Mouse (Mus musculus): ENCODE data around the gene Tcirg1. TPM values are rescaled to one million over a fixed set of nuclear protein-coding genes. Genes with fewer than 3 reads are reported as not detected.

Gene Tcirg1
- polyA plus RNA-seq, 1 experiment = 69.2 TPM

DNA sequence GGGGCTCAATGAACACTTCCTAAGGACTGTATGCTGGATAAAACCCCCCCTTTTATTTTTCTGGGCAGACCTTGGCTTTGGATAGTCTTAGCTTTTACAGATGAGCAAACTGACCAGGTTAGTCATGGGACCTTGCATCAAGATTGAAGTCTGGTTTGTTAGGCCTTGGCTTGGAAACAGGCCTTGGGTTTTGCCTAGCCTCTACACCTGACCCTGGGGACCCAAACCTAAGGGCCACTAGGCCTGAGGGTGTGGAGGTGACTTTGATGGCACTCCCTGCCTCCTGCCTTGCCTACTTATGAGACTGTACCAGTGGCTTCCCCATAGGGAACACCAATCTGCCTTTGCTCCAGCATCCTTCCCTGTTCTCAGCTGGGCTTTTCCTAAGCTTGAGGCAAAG is 13.0 kb upstream of the Tcirg1 start:
- DNase-seq = no peak
- no peaks in the 10 kb centered on the region for H3K27me3 ChIP-seq (replicated peaks; ENCODE audit: control insufficient read depth, insufficient read depth, low read length)
- H3K4me3 ChIP-seq (ENCODE audit: insufficient read depth, low read depth, low read length) = no peak overlapping the region
- H3K4me1 ChIP-seq (ENCODE audit: control insufficient read depth, insufficient read depth, low read length) = no peaks in the 10 kb centered on the region
- TF ChIP-seq POLR2A (IDR thresholded peaks at IDR 0.05; ENCODE audit: low read depth, low read length) = no peak
- no peak for TF ChIP-seq CTCF (conservative IDR thresholded peaks at IDR 0.05; ENCODE audit: insufficient read depth, insufficient read length, low read depth, low read length)
- H3K36me3 ChIP-seq (ENCODE audit: control insufficient read depth, insufficient read depth, low read length) = no peaks in the 10 kb centered on the region
- H3K27ac ChIP-seq (ENCODE audit: insufficient read depth, low read depth, low read length) = no peak overlapping the region

DNA sequence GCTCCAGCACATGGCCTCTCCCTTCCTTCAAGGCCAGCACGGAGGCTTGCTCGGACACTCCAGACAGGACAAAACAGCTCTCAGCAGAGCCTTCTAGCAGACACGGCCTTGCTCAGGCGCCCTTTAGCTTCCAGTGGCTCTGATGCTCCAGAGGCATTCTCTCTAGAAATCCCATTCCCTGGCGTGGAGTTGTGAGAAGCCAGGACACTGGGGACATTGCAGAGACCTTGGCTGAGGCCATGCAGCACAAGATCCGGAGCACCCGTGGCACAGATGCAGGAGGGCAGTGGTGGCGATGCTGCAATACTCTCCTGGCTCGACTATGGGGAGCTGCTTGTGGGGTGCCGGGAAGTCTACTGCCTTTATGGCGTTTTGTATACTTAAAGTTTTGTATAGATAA is 9.8 kb upstream of the Tcirg1 start:
- no peaks in the 10 kb centered on the region for H3K27me3 ChIP-seq (replicated peaks; ENCODE audit: control insufficient read depth, insufficient read depth, low read length)
- H3K4me1 ChIP-seq (ENCODE audit: control insufficient read depth, insufficient read depth, low read length) = peaks cover 5% of the 10 kb centered on the region; the same call in 1 of the 2 replicates
- no peak for DNase-seq
- H3K36me3 ChIP-seq (ENCODE audit: control insufficient read depth, insufficient read depth, low read length) = no peaks in the 10 kb centered on the region
- TF ChIP-seq CTCF (conservative IDR thresholded peaks at IDR 0.05; ENCODE audit: insufficient read depth, insufficient read length, low read depth, low read length) = no peak
- TF ChIP-seq POLR2A (IDR thresholded peaks at IDR 0.05; ENCODE audit: low read depth, low read length) = no peak
- H3K4me3 ChIP-seq (ENCODE audit: insufficient read depth, low read depth, low read length) = no peak overlapping the region
- no peak overlapping the region for H3K27ac ChIP-seq (ENCODE audit: insufficient read depth, low read depth, low read length)
- 76% methylated on average over 11 of the region's 11 CpGs for WGBS

DNA sequence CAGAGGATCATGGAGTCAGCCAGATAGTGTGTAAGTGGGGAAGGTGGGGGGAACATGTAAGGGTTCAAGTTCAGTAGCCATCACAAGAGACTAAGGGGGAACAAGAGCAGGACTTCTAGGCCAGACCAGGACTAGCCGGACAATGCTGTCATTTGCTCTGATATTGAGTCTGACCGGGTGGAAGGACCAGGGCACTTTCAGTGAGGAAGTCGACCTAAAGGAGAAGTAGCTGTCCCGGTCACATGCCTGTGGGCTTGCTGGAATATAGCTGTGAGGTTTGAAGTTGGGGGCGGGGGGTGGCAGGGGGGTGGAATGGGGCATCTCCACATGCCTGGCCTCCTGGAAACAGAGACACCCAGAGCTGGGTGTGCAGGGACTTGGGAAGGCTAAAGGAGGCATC is 7.6 kb upstream of the Tcirg1 start:
- peaks cover 5% of the 10 kb centered on the region; the same call in 1 of the 2 replicates for H3K4me1 ChIP-seq (ENCODE audit: control insufficient read depth, insufficient read depth, low read length)
- no peak for TF ChIP-seq CTCF (conservative IDR thresholded peaks at IDR 0.05; ENCODE audit: insufficient read depth, insufficient read length, low read depth, low read length)
- TF ChIP-seq POLR2A (IDR thresholded peaks at IDR 0.05; ENCODE audit: low read depth, low read length) = no peak
- H3K36me3 ChIP-seq (ENCODE audit: control insufficient read depth, insufficient read depth, low read length) = no peaks in the 10 kb centered on the region
- WGBS = 92% methylated on average over 5 of the region's 5 CpGs
- no peaks in the 10 kb centered on the region for H3K27me3 ChIP-seq (replicated peaks; ENCODE audit: control insufficient read depth, insufficient read depth, low read length)
- H3K27ac ChIP-seq (ENCODE audit: insufficient read depth, low read depth, low read length) = no peak overlapping the region
- no peak overlapping the region for H3K4me3 ChIP-seq (ENCODE audit: insufficient read depth, low read depth, low read length)
- no peak for DNase-seq

DNA sequence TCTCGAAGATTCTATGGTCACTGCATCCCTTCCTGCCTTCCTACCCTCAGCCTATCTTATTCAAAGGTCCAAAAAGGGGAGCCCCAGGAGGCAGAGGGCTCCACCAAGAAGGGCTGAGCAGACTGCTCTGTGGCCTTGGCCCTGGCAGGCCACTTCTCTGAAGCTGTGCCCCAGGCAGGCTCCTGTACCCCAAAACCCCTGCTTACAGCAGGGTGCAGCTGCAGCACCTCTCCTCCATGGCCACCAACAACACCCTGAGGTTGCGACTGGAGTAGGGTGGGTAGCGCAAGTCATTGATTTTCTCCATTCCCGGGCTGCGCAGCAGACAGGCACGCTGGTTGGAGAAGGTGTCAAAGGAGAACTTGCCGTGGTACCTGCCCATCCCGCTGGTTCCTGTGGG is 6.8 kb upstream of the Tcirg1 start:
- DNase-seq = no peak
- Histone ChIP-seq H3K4me1 (ENCODE audit: control insufficient read depth, insufficient read depth, low read length) (peaks cover 5% of the 10 kb centered on the region; the same call in 1 of the 2 replicates), H3K4me3 (ENCODE audit: insufficient read depth, low read depth, low read length) (peak overlapping the region; percentile 61), H3K27me3 (replicated peaks; ENCODE audit: control insufficient read depth, insufficient read depth, low read length) (no peaks in the 10 kb centered on the region), H3K27ac (ENCODE audit: insufficient read depth, low read depth, low read length) (no peak overlapping the region), H3K36me3 (ENCODE audit: control insufficient read depth, insufficient read depth, low read length) (no peaks in the 10 kb centered on the region; the same call in 1 of the 2 replicates)
- 84% methylated on average over 8 of the region's 8 CpGs for WGBS
- TF ChIP-seq CTCF (conservative IDR thresholded peaks at IDR 0.05; ENCODE audit: insufficient read depth, insufficient read length, low read depth, low read length) (no peak), POLR2A (IDR thresholded peaks at IDR 0.05; ENCODE audit: low read depth, low read length) (no peak)

DNA sequence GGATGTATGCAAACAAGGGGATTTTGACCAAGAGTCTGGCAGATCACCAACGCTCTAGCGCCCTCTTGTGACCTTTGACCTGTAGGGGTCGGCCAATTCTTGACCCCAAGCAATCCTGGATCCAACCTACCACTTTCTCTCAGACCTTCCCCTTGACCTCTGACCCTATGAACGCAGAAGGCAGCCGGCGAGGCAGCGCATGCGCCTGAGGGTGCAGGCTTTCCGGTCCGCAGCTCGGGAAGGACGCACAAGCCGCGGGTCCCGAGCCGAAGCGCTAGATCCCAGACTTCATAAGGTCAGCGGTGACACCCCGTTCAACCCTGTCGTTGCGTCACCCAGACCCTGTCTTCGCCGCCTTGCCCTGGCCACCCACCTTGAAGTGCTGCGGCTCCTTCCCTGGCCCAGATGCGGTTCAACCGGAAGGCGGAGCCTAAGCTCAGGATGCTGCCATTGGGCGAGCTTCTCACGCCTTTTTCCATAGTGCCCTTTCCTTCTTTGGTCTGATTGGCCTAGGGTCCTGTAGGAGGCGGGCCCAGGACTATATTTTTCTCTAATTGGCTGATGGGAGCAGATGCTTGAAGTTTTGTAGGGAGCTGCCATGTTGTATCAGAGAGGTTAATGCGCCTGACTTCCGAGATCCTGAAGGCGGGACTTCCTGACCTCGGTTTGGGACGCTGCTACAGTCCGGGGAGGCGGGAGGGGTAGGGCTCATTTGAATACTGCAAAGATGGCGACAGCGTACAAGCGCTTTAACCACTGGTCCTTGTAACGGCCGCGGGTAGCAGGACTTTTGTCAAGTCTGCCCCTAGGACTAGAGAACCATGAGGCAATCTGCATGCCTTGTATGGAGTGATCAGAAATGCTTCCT is 5.6 kb upstream of the Tcirg1 start, which contains the start of gene Ndufs8:
Gene Ndufs8, minus strand, starts transcription at position 438 of the 868 bp plus-strand sequence.
- Histone ChIP-seq H3K4me3 (ENCODE audit: insufficient read depth, low read depth, low read length) (peak within 1 kb of the TSS; percentile 86), H3K4me1 (ENCODE audit: control insufficient read depth, insufficient read depth, low read length) (peaks cover 12% of the 10 kb centered on the region), H3K27ac (ENCODE audit: insufficient read depth, low read depth, low read length) (peak within 1 kb of the TSS; percentile 98), H3K36me3 (ENCODE audit: control insufficient read depth, insufficient read depth, low read length) (no peaks in the 10 kb centered on the region; the same call in 1 of the 2 replicates), H3K27me3 (replicated peaks; ENCODE audit: control insufficient read depth, insufficient read depth, low read length) (no peaks in the 10 kb centered on the region)
- WGBS = under 1% methylated on average over 43 of the region's 43 CpGs
- TF ChIP-seq CTCF (conservative IDR thresholded peaks at IDR 0.05; ENCODE audit: insufficient read depth, insufficient read length, low read depth, low read length) (0 out of 2 replicates have a peak, but pooled peaks have one; percentile 9), POLR2A (IDR thresholded peaks at IDR 0.05; ENCODE audit: low read depth, low read length) (peak; percentile 87)
- peak; percentile 99 for DNase-seq

DNA sequence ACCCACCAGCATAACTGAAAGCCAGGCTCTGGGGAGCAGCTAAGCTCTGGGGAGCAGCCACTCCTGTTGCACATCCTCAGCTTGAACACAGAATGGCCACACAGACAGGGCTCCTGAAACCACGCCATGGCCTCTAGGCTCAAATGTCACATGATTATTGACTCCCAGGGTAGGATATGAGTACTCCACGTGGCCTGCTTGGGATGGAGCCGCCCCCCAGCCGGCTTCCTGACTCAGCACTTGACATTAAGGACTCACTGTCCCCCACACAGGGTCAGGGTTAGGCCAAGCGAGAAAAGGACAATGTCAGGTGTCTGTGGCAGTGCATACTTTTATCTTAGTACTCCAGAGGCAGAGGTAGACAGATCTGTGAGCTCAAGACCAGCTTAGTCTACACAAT is 3.3 kb upstream of the Tcirg1 start:
- TF ChIP-seq CTCF (conservative IDR thresholded peaks at IDR 0.05; ENCODE audit: insufficient read depth, insufficient read length, low read depth, low read length) = no peak
- no peak for TF ChIP-seq POLR2A (IDR thresholded peaks at IDR 0.05; ENCODE audit: low read depth, low read length)
- Histone ChIP-seq H3K27ac (ENCODE audit: insufficient read depth, low read depth, low read length) (no peak overlapping the region), H3K36me3 (ENCODE audit: control insufficient read depth, insufficient read depth, low read length) (no peaks in the 10 kb centered on the region; the same call in 1 of the 2 replicates), H3K27me3 (replicated peaks; ENCODE audit: control insufficient read depth, insufficient read depth, low read length) (no peaks in the 10 kb centered on the region), H3K4me3 (ENCODE audit: insufficient read depth, low read depth, low read length) (no peak overlapping the region), H3K4me1 (ENCODE audit: control insufficient read depth, insufficient read depth, low read length) (peaks cover 19% of the 10 kb centered on the region)
- WGBS = 45% methylated on average over 5 of the region's 5 CpGs
- peak; percentile 37 for DNase-seq
